Mouse (Mus musculus): ENCODE measurements around the gene Defb23. TPM values are rescaled to one million over a fixed set of nuclear protein-coding genes. Genes with fewer than 3 reads are reported as not detected.
"Not testable (repeated sequence)": the region's sequence is repeated elsewhere in the genome, so short reads cannot be mapped to it uniquely, and the experiment has no call there.

The Defb23 gene
- polyA plus RNA-seq, 1 experiment, result not detected

DNA sequence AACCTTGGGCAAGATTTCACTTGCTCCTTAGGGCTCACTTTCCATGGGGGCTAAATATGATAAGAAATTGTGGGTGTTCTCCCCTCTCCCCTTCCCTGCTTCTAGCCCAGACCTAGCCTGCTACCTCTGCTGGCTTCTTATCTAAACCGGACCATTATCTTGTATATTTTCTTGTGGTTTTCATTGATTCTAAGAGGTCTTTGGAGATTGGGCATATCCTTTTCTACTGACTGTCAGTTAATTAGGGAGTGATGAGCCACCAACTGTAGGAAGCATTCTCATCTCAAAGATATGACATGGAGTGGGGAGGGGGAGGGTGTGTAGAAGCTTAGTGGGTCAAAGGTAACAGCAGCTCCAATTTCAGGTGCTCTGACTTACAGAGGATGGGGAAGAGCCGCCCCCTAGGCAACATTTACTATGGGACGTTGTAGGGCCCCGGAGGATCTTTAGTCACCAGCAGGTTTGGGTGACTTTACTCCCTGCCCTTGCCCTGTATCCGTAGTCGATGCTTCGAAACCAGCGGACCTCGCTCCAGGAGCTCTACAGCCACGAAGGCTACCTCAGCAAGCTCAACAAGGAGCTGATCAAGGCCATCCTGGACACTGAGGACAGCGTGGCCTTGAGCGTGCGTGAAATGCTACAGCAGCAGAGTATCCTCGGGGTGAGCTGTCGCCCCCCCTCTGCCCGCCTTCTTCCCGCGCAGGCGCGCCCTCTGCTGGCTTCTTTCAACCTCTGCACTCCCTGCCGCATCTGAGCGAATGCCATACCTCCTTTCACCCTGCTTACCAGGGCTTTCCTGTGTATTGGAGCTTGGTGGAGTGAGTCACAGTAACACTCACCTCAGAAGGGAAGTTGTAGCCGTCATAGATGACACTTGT, 27.2 kb downstream of the Defb23 start:
- peak; percentile 95 for TF ChIP-seq CTCF (IDR thresholded peaks at IDR 0.05; ENCODE audit: borderline replicate concordance, extremely low read depth, insufficient read depth, insufficient read length)
- no peak for TF ChIP-seq POLR2A (IDR thresholded peaks at IDR 0.05; ENCODE audit: borderline replicate concordance, extremely low read depth, insufficient read depth, insufficient read length, poor library complexity, severe bottlenecking)
- peak; percentile 89 for DNase-seq (ENCODE audit: low read depth)

DNA sequence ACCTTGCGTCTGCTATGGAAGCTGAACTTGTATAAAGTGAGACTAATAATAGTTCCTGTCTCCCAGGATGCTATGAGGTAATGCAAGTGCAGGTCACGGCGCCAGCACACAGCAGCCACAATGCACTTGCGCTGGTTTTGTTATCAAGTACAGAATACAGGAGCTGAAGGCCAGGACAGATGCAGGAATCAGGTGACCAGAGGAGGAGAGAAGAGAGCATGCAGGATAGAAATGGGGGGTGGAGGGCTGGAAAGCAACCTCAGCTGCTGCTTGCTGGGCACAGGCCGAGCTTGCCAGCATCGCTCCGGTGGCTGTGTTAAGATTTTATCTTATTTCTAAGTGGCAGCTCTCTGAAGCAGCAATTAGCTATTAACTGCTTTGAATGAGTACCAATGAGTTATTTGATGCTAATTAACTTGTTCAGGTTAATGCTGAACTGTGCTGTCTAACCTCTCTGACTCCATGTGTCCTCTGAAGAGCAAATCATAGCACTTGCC, 28.0 kb downstream of the Defb23 start:
- TF ChIP-seq POLR2A (IDR thresholded peaks at IDR 0.05; ENCODE audit: borderline replicate concordance, extremely low read depth, insufficient read depth, insufficient read length, poor library complexity, severe bottlenecking) (no peak), CTCF (IDR thresholded peaks at IDR 0.05; ENCODE audit: borderline replicate concordance, extremely low read depth, insufficient read depth, insufficient read length) (no peak)
- DNase-seq (ENCODE audit: low read depth), result peak; percentile 40

DNA sequence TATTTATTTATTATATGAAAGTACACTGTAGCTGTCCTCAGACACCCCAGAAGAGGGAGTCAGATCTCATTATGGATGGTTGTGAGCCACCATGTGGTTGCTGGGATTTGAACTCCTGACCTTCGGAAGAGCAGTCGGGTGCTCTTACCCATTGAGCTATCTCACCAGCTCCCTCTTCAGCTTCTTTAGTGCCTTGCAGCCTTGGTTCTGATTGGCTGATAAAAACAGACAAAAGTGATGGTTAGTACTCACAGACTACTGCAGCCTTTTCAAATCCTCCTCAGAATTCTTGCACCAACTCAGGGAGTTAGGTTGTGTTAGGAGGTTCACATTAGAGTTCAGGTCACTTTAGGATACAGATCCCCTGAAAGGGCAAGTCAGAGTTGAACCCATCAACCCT, 35.9 kb downstream of the Defb23 start:
- DNase-seq (ENCODE audit: low read depth), result not testable (repeated sequence)

DNA sequence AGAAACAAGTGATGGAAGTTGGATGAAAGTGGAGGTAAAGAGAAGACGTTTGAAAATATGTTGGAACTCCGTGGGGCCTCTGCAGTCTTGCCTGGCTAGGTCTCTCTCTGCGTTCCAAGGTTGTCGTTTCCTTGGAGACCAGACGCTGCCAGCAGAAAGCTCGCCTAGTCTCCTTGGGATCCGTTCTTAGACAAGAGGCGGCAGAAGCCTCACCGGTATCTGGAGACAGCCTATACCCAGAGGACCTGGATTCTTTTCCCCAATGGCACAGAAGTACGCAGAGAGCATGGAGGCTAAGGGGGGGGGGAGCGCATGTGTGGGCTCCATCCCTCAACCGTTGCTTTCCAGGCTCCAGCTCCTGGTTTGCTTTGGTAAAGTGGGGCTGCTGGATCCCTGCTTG, 36.9 kb downstream of the Defb23 start:
- TF ChIP-seq POLR2A (IDR thresholded peaks at IDR 0.05; ENCODE audit: borderline replicate concordance, extremely low read depth, insufficient read depth, insufficient read length, poor library complexity, severe bottlenecking) (no peak), CTCF (IDR thresholded peaks at IDR 0.05; ENCODE audit: borderline replicate concordance, extremely low read depth, insufficient read depth, insufficient read length) (no peak)
- peak; percentile 79 for DNase-seq (ENCODE audit: low read depth)

DNA sequence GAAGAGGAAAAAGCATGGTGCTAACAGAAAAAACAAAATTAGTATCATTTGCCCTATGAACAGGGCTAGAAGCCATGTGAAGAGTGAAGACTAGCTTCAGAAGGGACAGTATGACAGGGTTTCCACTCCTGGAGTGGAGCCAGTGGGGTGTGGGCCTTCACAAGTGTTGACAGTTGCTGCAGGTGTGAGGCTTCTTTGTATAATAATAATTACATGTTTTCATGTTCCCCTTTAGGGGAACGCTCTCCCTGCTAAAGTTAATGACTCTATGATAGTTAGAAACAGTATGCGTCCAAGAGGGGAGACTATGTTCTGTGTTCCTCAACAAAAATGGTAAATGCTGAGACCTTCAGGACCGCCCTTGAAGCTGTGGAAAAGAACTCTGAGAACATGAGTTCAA, 48.6 kb downstream of the Defb23 start:
- DNase-seq (ENCODE audit: low read depth), result no peak
- TF ChIP-seq CTCF (IDR thresholded peaks at IDR 0.05; ENCODE audit: borderline replicate concordance, extremely low read depth, insufficient read depth, insufficient read length), result no peak
- no peak for TF ChIP-seq POLR2A (IDR thresholded peaks at IDR 0.05; ENCODE audit: borderline replicate concordance, extremely low read depth, insufficient read depth, insufficient read length, poor library complexity, severe bottlenecking)

DNA sequence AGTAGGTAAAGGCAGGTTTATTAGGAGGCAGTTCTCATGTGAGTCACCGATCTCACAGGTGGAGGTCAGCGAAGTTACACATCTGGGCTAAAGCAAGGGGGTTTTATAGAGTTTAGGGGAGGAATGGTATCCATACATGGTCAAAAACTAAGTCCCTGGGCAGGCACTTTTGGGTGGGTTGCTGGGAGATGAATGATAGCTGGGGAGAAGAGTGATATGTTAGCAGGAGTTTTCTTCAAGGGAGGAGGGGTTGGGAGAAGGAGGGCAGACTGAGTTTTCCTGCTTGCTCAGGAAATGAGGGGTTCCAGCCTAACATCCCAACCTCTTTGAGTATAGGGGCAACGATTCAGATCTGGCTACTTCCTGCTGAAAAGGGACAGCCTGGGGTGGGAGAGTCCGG, 49.1 kb downstream of the Defb23 start, which contains the start of gene 6820408C15Rik:
Gene 6820408C15Rik, plus strand, starts transcription at position 301 of the 400 bp plus-strand sequence.
- no peak for TF ChIP-seq POLR2A (IDR thresholded peaks at IDR 0.05; ENCODE audit: borderline replicate concordance, extremely low read depth, insufficient read depth, insufficient read length, poor library complexity, severe bottlenecking)
- no peak for TF ChIP-seq CTCF (IDR thresholded peaks at IDR 0.05; ENCODE audit: borderline replicate concordance, extremely low read depth, insufficient read depth, insufficient read length)
- DNase-seq (ENCODE audit: low read depth), result no peak

DNA sequence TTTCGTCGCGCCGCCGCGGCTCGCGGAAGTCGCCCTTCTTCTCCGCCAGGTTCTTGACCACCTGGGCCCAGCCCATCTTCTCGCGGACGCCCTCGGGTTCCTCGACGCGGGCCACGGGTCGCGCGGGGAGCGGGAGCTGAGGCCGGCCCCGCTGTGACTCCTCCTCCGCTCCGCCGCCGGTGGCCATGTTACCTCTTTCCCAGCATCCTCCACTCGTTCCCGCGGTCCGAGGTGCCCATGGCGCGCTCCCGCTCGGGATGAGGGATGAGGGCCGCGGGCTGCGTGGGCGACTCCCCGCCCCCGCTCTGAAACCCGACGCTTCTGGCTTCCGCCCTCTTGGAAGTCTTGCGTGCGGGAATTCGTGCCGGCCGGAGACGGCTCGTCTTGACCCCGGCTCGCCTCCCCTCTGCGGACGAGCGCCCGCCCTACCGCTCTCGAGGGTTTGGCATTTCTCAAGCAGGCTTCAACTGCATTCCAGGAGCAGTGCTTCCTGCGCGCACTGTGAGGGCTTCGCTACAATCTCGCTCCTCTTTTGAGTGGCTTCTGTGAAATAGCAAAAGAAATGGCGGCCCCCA, 49.7 kb downstream of the Defb23 start, which contains the start of gene Zcchc3:
Gene Zcchc3, minus strand, starts transcription at position 437 of the 575 bp plus-strand sequence.
- peak; percentile 94 for DNase-seq (ENCODE audit: low read depth)
- TF ChIP-seq CTCF (IDR thresholded peaks at IDR 0.05; ENCODE audit: borderline replicate concordance, extremely low read depth, insufficient read depth, insufficient read length), result no peak
- peak; percentile 79 for TF ChIP-seq POLR2A (IDR thresholded peaks at IDR 0.05; ENCODE audit: borderline replicate concordance, extremely low read depth, insufficient read depth, insufficient read length, poor library complexity, severe bottlenecking)

DNA sequence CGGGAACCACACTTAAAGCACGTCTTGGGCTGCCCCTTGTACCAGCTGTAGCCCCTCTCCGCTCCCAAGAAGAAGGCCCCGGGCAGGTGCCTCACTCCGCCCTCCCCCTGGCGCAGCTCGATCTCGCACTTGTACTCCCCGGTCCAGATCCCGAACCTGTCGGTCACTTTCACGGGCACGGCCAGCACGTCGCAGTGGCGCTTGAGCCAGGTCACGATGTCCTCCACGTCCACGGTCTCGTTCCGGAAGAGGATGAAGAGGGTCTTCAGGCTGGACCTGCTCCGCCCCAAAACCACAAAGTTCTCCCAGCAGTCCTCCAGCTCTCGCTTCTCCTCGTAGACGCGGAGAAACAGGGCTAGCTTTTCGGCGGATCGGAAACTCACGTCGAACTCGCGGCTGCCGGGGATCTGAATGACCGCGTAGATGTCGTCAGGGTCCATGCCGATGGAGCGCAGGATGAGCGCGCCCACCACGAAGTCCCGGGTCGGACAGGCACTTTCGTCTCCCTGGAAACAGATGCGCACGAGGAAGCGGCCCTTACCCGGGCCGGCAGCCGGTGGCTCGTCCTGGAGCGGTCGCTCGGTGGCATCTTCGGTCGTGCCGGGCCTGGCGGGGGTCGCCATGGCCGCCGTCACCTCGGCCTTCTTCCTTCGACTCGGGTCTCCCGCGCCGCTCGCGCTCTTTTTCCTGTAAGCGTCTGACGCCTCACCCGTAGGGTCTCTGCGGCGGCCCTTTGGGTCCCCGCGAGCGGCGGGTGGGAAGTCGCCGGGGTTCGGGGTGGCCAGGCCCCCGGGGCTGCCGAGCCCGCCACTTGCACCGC, 50.4 kb downstream of the Defb23 start:
- peak; percentile 62 for DNase-seq (ENCODE audit: low read depth)
- no peak for TF ChIP-seq CTCF (IDR thresholded peaks at IDR 0.05; ENCODE audit: borderline replicate concordance, extremely low read depth, insufficient read depth, insufficient read length)
- no peak for TF ChIP-seq POLR2A (IDR thresholded peaks at IDR 0.05; ENCODE audit: borderline replicate concordance, extremely low read depth, insufficient read depth, insufficient read length, poor library complexity, severe bottlenecking)

DNA sequence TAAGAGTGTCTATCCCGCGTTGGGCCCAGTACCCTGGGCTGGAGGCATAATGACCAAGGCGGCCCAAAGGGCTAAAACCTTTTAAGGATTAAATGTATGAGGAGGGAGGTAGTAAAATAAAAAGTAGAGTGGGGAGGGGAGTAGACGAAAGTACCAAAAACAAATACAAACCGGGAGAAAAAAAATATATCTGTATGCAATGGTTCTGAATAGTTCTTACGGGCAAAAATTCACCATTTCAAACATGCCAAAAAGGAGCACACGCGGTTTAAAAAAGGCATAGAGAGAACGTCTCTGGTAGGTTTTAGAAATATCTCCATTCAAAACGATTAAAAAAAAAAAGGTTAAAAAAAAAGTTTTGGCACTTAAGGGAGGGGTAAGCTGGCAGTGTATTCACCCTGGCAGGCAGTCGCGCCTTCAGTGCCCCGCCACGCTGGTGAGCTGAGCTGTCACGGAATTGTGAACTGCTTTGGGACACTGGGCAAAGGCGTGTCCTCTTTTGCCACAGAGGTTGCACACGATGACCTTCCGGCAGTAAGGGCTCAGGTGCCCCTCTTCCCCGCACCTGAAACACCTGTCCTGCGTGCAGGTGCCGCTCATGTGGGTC, 51.2 kb downstream of the Defb23 start:
- TF ChIP-seq POLR2A (IDR thresholded peaks at IDR 0.05; ENCODE audit: borderline replicate concordance, extremely low read depth, insufficient read depth, insufficient read length, poor library complexity, severe bottlenecking), result no peak
- no peak for TF ChIP-seq CTCF (IDR thresholded peaks at IDR 0.05; ENCODE audit: borderline replicate concordance, extremely low read depth, insufficient read depth, insufficient read length)
- DNase-seq (ENCODE audit: low read depth), result no peak

DNA sequence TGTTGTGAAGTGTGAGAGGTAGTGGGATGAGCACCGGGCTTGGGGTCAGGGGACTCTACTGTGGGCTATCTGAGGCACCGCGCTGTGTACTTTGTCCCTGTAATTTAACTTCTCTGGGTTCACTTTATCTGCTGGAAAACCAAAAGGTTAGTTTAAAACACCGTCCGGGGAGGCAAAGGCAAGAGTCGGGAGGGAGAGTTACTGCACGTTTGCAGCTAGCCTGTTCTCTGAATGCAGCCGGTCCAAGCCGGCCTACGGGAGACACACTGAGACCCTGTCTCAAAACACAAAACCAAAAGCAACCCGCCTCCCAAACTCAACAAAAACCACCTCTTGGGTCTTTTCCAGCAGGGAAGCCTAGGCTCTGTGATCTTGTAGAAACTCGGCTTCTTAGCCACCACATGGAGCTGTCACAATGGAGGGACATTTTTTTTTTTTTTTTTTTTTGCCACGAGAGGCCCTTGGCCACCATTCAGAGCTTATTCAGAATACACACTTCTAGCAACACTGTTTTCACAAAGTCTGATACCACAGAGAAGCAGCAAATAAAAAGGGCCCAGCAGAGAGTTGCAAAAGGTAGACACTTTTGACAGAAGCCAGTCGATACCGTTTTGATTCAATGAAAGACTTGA, 51.8 kb downstream of the Defb23 start:
- peak; percentile 84 for DNase-seq (ENCODE audit: low read depth)
- TF ChIP-seq CTCF (IDR thresholded peaks at IDR 0.05; ENCODE audit: borderline replicate concordance, extremely low read depth, insufficient read depth, insufficient read length) (no peak), POLR2A (IDR thresholded peaks at IDR 0.05; ENCODE audit: borderline replicate concordance, extremely low read depth, insufficient read depth, insufficient read length, poor library complexity, severe bottlenecking) (no peak)
